Mouse (Mus musculus) neural tube, embryonic 11.5 days (tissue): ENCODE measurements at regions not wholly inside any gene's neighbourhood (a gene's known extent, or its start where the extent isn't known, plus 50 kb on each side); places are given as distances from the start of the nearest gene placed in this dataset.
"Not testable (repeated sequence)": the region's sequence is repeated elsewhere in the genome, so short reads cannot be mapped to it uniquely, and the experiment has no call there.

Experiments used
- ATAC-seq: fragments of 200-750 bp; cut with Nextera tagmentation; 2 replicates; pipeline ENCODE4 v1.8.0; 2017; ENCODE audit warnings: moderate number of reproducible peaks, mild to moderate bottlenecking, moderate TSS enrichment, moderate library complexity; ENCODE audit not compliant: insufficient read depth, low FRiP score, low TSS enrichment
- DNase-seq: peaks from one replicate; pipeline ENCODE4 v3.0.0-alpha.2; 2015; ENCODE audit warnings: low spot score
- H3K27ac ChIP-seq: fragments of 300-500 bp; sonication (generic); 2 replicates; pipeline ENCODE4 v1.5.1; 2014; ENCODE audit warnings: low read depth, mild to moderate bottlenecking, low read length
- H3K27me3 ChIP-seq: fragments of 300-500 bp; sonication (generic); 2 replicates; pipeline ENCODE4 v1.6.1; 2014; ENCODE audit warnings: mild to moderate bottlenecking, low read length, mixed read lengths; ENCODE audit not compliant: control insufficient read depth, insufficient read depth
- H3K36me3 ChIP-seq: fragments of 300-500 bp; sonication (generic); 2 replicates; pipeline ENCODE4 v1.6.1; 2014; ENCODE audit warnings: mild to moderate bottlenecking, low read length, moderate library complexity, mixed read lengths; ENCODE audit not compliant: control insufficient read depth, insufficient read depth
- H3K4me1 ChIP-seq: fragments of 300-500 bp; sonication (generic); 2 replicates; pipeline ENCODE4 v1.6.1; 2014; ENCODE audit warnings: low read length, mixed read lengths; ENCODE audit not compliant: control insufficient read depth, insufficient read depth
- H3K4me2 ChIP-seq: fragments of 300-500 bp; sonication (generic); 2 replicates; pipeline ENCODE4 v1.6.1; 2014; ENCODE audit warnings: low read depth, mild to moderate bottlenecking, moderate library complexity
- H3K4me3 ChIP-seq: fragments of 300-500 bp; sonication (generic); 2 replicates; pipeline ENCODE4 v1.5.1; 2014; ENCODE audit warnings: low read depth, low read length
- H3K9ac ChIP-seq: fragments of 300-500 bp; sonication (generic); 2 replicates; pipeline ENCODE4 v1.6.1; 2014; ENCODE audit warnings: mild to moderate bottlenecking, low read length
- H3K9me3 ChIP-seq: fragments of 300-500 bp; sonication (generic); 2 replicates; pipeline ENCODE4 v1.6.1; 2016; ENCODE audit warnings: low read length; ENCODE audit not compliant: control insufficient read depth
- WGBS: fragments of 180-500 bp; shearing (Covaris S2); extraction: QIAGEN DNeasy Blood & Tissue Kit; methylation state at CpG from one replicate; pipeline ENCODE4 v1.1.7; 2014; 5-methylcytosine and 5-hydroxymethylcytosine counted together

DNA sequence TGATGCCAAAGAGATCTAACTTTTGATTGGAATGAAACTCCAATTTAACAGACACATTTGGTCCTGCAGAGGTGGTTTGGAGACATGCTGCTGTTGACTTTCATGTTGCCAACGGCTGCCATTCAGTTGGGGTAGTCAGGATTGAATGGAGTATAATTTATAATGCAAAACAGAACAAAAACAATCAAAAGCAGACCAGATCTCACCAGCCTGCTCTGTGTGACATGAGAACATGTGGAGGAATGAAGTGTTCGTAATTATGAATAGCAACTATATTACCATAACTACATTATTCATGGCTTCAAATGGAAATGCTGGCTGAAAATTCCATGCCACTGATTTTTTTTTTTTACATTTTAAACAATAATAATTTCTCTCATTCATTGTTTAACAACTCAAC is 685.7 kb upstream of the Cdh8 start:
- H3K27me3 ChIP-seq = no peaks in the 10 kb centered on the region
- no peaks in the 10 kb centered on the region for H3K9me3 ChIP-seq
- ATAC-seq (no peak), DNase-seq (no peak)
- no peak overlapping the region for H3K27ac ChIP-seq
- no peak overlapping the region for H3K4me3 ChIP-seq
- H3K9ac ChIP-seq = no peak overlapping the region
- H3K4me1 ChIP-seq = no peaks in the 10 kb centered on the region
- H3K4me2 ChIP-seq = no peak overlapping the region
- no peaks in the 10 kb centered on the region for H3K36me3 ChIP-seq
- 70% methylated on average over 2 of the region's 2 CpGs for WGBS

DNA sequence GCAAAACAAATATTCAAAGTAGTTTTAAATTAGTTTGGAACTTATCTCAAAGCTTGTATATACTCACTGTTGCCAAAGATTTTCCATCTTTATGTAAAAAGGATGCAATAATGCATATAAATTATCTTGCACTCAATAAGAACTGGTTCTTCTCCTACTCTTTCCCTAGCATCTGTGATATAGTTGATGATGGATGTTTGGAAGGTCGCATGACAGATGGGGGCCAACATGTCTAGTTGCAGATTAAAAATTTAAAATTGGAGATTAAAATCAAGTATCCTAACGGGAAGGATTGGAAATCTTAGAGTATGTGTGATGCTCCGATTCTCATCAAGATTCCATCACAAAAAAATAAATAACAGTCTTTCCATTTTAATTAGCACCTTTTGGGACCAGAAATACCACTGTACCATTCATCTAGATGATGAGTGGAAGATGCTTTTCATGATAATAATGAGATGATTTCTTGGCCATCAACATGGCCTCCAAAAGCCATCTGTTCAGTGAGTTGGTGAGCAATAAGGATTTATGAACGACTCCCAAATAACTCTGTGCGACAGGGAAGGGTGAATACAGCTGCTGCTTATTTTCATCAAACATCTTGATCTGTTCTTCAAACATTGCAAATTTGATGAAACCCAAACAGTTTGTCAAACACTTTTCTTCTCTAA is 655.9 kb upstream of the Cdh8 start:
- DNase-seq (no peak), ATAC-seq (no peak)
- Histone ChIP-seq H3K4me3 (no peak overlapping the region), H3K27me3 (no peaks in the 10 kb centered on the region), H3K4me2 (no peak overlapping the region), H3K9ac (no peak overlapping the region), H3K36me3 (no peaks in the 10 kb centered on the region), H3K4me1 (no peaks in the 10 kb centered on the region), H3K9me3 (no peaks in the 10 kb centered on the region), H3K27ac (no peak overlapping the region)
- WGBS = 83% methylated on average over 5 of the region's 5 CpGs

DNA sequence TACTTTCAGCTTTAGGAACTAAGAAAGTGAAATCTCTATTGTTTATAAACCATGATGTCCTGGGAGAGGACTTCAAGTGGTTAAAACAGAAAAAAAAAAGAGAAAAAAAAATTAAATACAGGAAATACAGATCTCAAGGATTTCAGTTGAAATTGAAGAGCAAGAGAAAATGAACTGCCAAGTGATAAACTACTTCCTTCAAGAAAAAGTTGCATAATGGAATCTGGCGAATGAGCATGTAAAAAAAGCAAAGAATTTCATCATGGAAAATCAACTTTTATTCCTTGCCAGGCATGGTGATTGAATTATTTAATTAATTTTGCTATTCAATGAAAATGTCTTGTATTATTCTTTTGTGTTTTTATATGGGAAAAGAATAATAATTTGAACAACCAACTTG is 653.5 kb upstream of the Cdh8 start:
- no peaks in the 10 kb centered on the region for H3K27me3 ChIP-seq
- DNase-seq = no peak
- H3K27ac ChIP-seq = no peak overlapping the region
- H3K9me3 ChIP-seq = no peaks in the 10 kb centered on the region
- WGBS = 84% methylated on average over 1 of the region's 1 CpGs
- ATAC-seq = no peak
- no peak overlapping the region for H3K9ac ChIP-seq
- H3K4me3 ChIP-seq = no peak overlapping the region
- H3K4me1 ChIP-seq = no peaks in the 10 kb centered on the region
- H3K4me2 ChIP-seq = no peak overlapping the region
- H3K36me3 ChIP-seq = no peaks in the 10 kb centered on the region

DNA sequence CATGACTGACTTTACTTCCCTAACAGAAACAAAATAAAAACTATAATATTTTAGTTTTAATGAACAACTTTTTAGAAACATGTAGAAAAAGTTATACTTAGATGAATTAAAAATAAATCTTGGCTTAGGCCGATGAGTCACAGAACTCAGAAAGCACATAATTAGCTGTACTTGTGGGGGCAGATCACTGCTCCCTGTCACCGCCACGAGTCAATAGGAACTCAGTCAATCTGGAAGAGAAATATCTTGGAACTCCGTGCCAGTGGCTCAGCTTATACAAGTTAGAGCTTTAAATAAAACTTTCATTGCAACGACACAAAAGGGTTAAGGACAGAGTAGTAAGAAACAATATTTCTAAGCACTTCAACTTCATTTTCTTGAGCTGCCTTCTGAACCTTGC is 622.7 kb upstream of the Cdh8 start:
- Histone ChIP-seq H3K4me3 (no peak overlapping the region), H3K27me3 (no peaks in the 10 kb centered on the region), H3K4me2 (no peak overlapping the region), H3K9ac (no peak overlapping the region), H3K9me3 (no peaks in the 10 kb centered on the region), H3K4me1 (no peaks in the 10 kb centered on the region), H3K36me3 (no peaks in the 10 kb centered on the region), H3K27ac (no peak overlapping the region)
- WGBS = 85% methylated on average over 5 of the region's 5 CpGs
- ATAC-seq (no peak), DNase-seq (no peak)

DNA sequence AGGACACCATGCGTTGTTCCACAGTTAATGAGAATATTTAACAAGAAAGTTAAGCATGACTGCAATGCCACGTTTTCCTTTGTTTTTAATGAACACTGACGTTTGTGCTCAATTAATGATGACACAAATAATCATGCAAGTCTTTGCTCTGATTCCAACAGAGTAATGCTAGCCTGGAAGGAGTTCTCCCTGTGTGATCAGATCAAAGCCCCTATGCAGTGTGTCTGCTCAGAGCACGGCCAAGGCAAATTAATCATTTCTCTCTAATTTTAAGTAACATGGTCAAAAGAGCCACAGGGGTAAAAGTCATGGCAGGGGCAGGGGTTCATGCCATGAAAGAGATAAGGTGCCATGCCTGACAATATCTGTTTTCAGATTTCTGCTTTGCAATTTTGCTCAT is 618.2 kb upstream of the Cdh8 start:
- Histone ChIP-seq H3K27me3 (no peaks in the 10 kb centered on the region), H3K9me3 (no peaks in the 10 kb centered on the region), H3K4me1 (no peaks in the 10 kb centered on the region), H3K27ac (no peak overlapping the region), H3K9ac (no peak overlapping the region), H3K4me3 (no peak overlapping the region), H3K36me3 (no peaks in the 10 kb centered on the region), H3K4me2 (no peak overlapping the region)
- ATAC-seq = no peak
- WGBS = 67% methylated on average over 4 of the region's 4 CpGs
- no peak for DNase-seq

DNA sequence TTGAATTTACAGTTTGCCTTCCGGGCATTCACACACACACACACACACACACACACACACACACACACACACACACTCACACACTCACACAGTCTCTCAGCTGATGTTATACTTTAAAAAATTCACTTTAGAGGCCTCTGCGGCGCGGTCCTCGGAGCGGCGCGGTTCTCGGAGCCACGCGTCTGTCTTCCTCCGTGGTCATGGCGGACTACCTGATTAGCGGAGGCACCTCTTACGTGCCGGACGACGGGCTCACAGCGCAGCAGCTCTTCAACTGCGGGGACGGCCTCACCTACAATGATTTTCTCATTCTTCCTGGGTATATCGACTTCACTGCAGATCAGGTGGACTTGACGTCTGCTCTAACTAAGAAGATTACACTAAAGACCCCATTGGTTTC is 614.1 kb upstream of the Cdh8 start:
- 98% methylated on average over 22 of the region's 23 CpGs for WGBS
- not testable (repeated sequence) for H3K9me3 ChIP-seq, DNase-seq, H3K27me3 ChIP-seq, H3K4me2 ChIP-seq, ATAC-seq, H3K4me3 ChIP-seq, H3K36me3 ChIP-seq, H3K4me1 ChIP-seq, H3K9ac ChIP-seq, H3K27ac ChIP-seq

DNA sequence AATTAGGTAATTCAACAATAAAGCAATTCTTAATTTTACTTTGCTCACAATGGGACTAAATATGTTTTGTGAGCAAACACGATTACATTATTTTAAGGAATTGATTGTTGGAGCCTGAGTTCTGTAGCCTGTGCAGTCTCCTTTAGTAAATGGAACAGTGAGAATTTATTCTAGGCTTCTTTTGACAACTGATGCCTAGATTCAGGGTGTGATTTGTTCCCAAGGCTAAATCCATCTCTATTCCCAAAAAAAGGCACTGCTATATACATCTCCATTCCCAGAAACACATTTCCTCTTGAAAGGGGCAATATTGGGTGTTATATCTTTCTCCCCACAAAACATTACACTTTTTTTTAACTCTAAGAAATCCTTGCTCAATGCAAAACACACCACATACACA is 599.4 kb upstream of the Cdh8 start:
- no peak overlapping the region for H3K27ac ChIP-seq
- H3K4me2 ChIP-seq = no peak overlapping the region
- H3K9ac ChIP-seq = no peak overlapping the region
- H3K4me3 ChIP-seq = no peak overlapping the region
- no peak for ATAC-seq
- no peak for DNase-seq
- H3K9me3 ChIP-seq = no peaks in the 10 kb centered on the region
- no peaks in the 10 kb centered on the region for H3K4me1 ChIP-seq
- WGBS = 80% methylated on average over 1 of the region's 1 CpGs
- no peaks in the 10 kb centered on the region for H3K27me3 ChIP-seq
- no peaks in the 10 kb centered on the region for H3K36me3 ChIP-seq

DNA sequence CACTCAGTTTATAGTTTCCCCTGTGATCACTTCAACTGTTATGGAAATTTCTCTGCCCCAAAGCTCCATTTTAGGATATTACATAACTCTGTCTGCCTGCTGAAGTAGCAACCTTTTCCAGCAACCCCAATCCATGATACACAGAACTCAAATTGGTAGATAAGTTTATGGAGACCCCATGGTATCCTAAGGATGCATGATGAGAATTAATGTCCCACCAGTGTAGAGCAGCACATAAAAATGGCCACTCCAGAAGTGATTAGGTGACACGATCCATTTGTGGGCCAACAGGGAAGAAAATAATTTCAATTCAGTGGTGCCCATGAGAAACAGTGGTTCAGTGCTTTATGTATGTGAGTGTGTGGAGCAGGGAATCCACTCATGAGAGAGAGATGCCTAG is 583.3 kb upstream of the Cdh8 start:
- no peak overlapping the region for H3K27ac ChIP-seq
- H3K36me3 ChIP-seq = no peaks in the 10 kb centered on the region
- DNase-seq (no peak), ATAC-seq (no peak)
- WGBS = 78% methylated on average over 1 of the region's 1 CpGs
- no peak overlapping the region for H3K9ac ChIP-seq
- H3K27me3 ChIP-seq = no peaks in the 10 kb centered on the region
- no peak overlapping the region for H3K4me2 ChIP-seq
- H3K4me1 ChIP-seq = no peaks in the 10 kb centered on the region
- H3K9me3 ChIP-seq = no peaks in the 10 kb centered on the region
- no peak overlapping the region for H3K4me3 ChIP-seq

DNA sequence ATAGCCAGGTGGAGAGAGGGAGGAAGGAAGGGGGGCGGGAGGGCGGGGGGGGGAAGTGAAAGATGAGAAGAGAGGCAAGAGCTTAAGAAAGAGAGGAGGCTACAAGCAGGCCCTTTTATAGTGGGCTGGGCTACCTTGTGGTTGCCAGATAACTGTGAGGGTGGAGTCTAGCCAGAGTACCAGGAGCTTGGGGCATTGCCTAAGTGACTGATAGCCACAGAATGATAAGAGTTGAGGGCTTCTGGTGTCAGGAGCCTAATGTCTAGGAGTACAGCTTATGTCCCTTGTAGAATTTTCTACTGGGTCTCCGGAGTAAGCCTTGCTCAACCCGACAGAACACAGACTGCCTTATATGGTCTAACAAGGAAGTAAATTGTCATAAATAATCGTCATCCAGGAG is 567.4 kb upstream of the Cdh8 start:
- Histone ChIP-seq H3K4me1 (no peaks in the 10 kb centered on the region), H3K4me3 (no peak overlapping the region), H3K27ac (no peak overlapping the region), H3K9me3 (no peaks in the 10 kb centered on the region), H3K4me2 (no peak overlapping the region), H3K36me3 (no peaks in the 10 kb centered on the region), H3K27me3 (no peaks in the 10 kb centered on the region), H3K9ac (no peak overlapping the region)
- DNase-seq (no peak), ATAC-seq (no peak)
- WGBS = 84% methylated on average over 5 of the region's 5 CpGs
